Comparison of ENCODE assay signal across 26 mouse cellular contexts in genomic region chr17:6734746-6735441, GRCm38 (mm10). TPM values are rescaled to one million over a fixed set of nuclear protein-coding genes. Genes with fewer than 3 reads are reported as not detected.
DNase-seq lines count a peak whose midpoint lies in the region; ATAC-seq and TF ChIP-seq lines count a peak whose summit lies in the region.
"Had no signal": no experiment of that assay in that cellular context is flagged by ENCODE, and none has a peak within 500 bp of the region (broad histone marks: within the 10 kb centered on the region; RNA-seq: fewer than 3 reads in every experiment).

No protein-coding gene starts in this region.

- H3K9me3 ChIP-seq in heart, postnatal 0 days (replicated peaks; ENCODE audit: control insufficient read depth, low read length): no peaks in the 10 kb centered on the region
- no peaks in the 10 kb centered on the region for H3K9me3 ChIP-seq in kidney, embryonic 15.5 days (replicated peaks)
- H3K9me3 ChIP-seq in midbrain, embryonic 15.5 days: no peaks in the 10 kb centered on the region
- no peaks in the 10 kb centered on the region for H3K9me3 ChIP-seq in liver, embryonic 12.5 days (replicated peaks)
- H3K9me3 ChIP-seq: embryonic facial prominence, embryonic 10.5 days; limb, embryonic 12.5 days; liver, embryonic 15.5 days; megakaryocyte, embryonic 14.5 days; neural tube, embryonic 12.5 days had no signal

- no peak overlapping the region for H3K4me3 ChIP-seq in heart, postnatal 0 days (ENCODE audit: low read depth, low read length)
- no peak overlapping the region for H3K4me3 ChIP-seq in kidney, embryonic 15.5 days (replicated peaks)
- H3K4me3 ChIP-seq in midbrain, embryonic 15.5 days: no peak overlapping the region
- H3K4me3 ChIP-seq in liver, embryonic 12.5 days: no peak overlapping the region
- H3K4me3 ChIP-seq: embryonic facial prominence, embryonic 10.5 days; gastrocnemius, adult 2 months; layer of hippocampus, adult 2 months; left cerebral cortex, adult 2 months; limb, embryonic 12.5 days; liver, embryonic 15.5 days; megakaryocyte, embryonic 14.5 days; neural tube, embryonic 12.5 days had no signal

- TF ChIP-seq CTCF in heart, postnatal 0 days (IDR thresholded peaks at IDR 0.05; ENCODE audit: low read depth): no peak

- DNase-seq in heart, postnatal 0 days (ENCODE audit: low spot score): no peak
- no peak for DNase-seq in heart, postnatal 25 days (ENCODE audit: low spot score)
- peak; percentile 51 for DNase-seq in kidney, adult 9 months
- DNase-seq in ZHBTc4 (ENCODE audit: low read depth, low spot score): peak; percentile 7
- DNase-seq in kidney, postnatal 14 days: peak; percentile 20
- DNase-seq: adrenal gland, adult 8-10 months; cerebellum, adult 11-12 months; cerebellum, postnatal 36 days; forebrain, postnatal 0 days; gastrocnemius, adult 2 months; heart, adult 18-20 months; heart, postnatal 10 days; lung, postnatal 14 days; right cerebral cortex, postnatal 14 days; thymus, postnatal 36 days had no signal

- ATAC-seq in heart, postnatal 0 days (ENCODE audit: insufficient read depth, low read depth): peak; percentile 57; the same call in 1 of the 2 replicates
- ATAC-seq in kidney, embryonic 15.5 days (replicated peaks; ENCODE audit: low FRiP score): no peak
- no peak for ATAC-seq in midbrain, embryonic 15.5 days (replicated peaks)
- ATAC-seq in liver, embryonic 12.5 days: no peak
- ATAC-seq: forebrain, postnatal 0 days; inflammation-experienced regulatory T-cells, adult 6 months had no signal

- no peak overlapping the region for H3K4me2 ChIP-seq in heart, postnatal 0 days (ENCODE audit: low read depth, low read length)
- no peak overlapping the region for H3K4me2 ChIP-seq in kidney, embryonic 15.5 days
- H3K4me2 ChIP-seq in midbrain, embryonic 15.5 days: no peak overlapping the region
- H3K4me2 ChIP-seq in liver, embryonic 12.5 days: no peak overlapping the region
- H3K4me2 ChIP-seq: limb, embryonic 12.5 days; liver, embryonic 15.5 days; neural tube, embryonic 12.5 days had no signal

- H3K36me3 ChIP-seq in heart, postnatal 0 days (replicated peaks; ENCODE audit: control insufficient read depth, insufficient read depth, low read length): peaks cover 25% of the 10 kb centered on the region
- H3K36me3 ChIP-seq in kidney, embryonic 15.5 days: peaks cover 25% of the 10 kb centered on the region
- H3K36me3 ChIP-seq in midbrain, embryonic 15.5 days (replicated peaks): no peaks in the 10 kb centered on the region
- H3K36me3 ChIP-seq in liver, embryonic 12.5 days: peaks cover 26% of the 10 kb centered on the region

- no peaks in the 10 kb centered on the region for H3K27me3 ChIP-seq in heart, postnatal 0 days (ENCODE audit: control insufficient read depth, insufficient read depth, low read length)
- no peaks in the 10 kb centered on the region for H3K27me3 ChIP-seq in kidney, embryonic 15.5 days
- H3K27me3 ChIP-seq in midbrain, embryonic 15.5 days (replicated peaks): no peaks in the 10 kb centered on the region
- no peaks in the 10 kb centered on the region for H3K27me3 ChIP-seq in liver, embryonic 12.5 days (replicated peaks)
- H3K27me3 ChIP-seq: limb, embryonic 12.5 days; liver, embryonic 15.5 days; neural tube, embryonic 12.5 days had no signal

- peaks cover 7% of the 10 kb centered on the region; the same call in 1 of the 2 replicates for H3K4me1 ChIP-seq in heart, postnatal 0 days (ENCODE audit: control insufficient read depth, insufficient read depth)
- peaks cover 13% of the 10 kb centered on the region; the same call in 1 of the 2 replicates for H3K4me1 ChIP-seq in kidney, embryonic 15.5 days
- peaks cover 6% of the 10 kb centered on the region; the same call in 1 of the 2 replicates for H3K4me1 ChIP-seq in midbrain, embryonic 15.5 days
- no peaks in the 10 kb centered on the region for H3K4me1 ChIP-seq in liver, embryonic 12.5 days
- H3K4me1 ChIP-seq: liver, embryonic 15.5 days had no signal

- intact Hi-C loops in heart, postnatal 25 days (cut with DNase I): no loop called here

- H3K27ac ChIP-seq in heart, postnatal 0 days (ENCODE audit: low read depth): no peak overlapping the region; the same call in 1 of the 2 replicates
- no peak overlapping the region for H3K27ac ChIP-seq in kidney, embryonic 15.5 days
- H3K27ac ChIP-seq in midbrain, embryonic 15.5 days: no peak overlapping the region
- H3K27ac ChIP-seq in liver, embryonic 12.5 days: no peak overlapping the region
- H3K27ac ChIP-seq: embryonic facial prominence, embryonic 10.5 days; gastrocnemius, adult 2 months; layer of hippocampus, adult 2 months; left cerebral cortex, adult 2 months; limb, embryonic 12.5 days; liver, embryonic 15.5 days; neural tube, embryonic 12.5 days had no signal

- TF ChIP-seq EP300 in heart, postnatal 0 days (IDR thresholded peaks at IDR 0.05; ENCODE audit: low read depth): no peak

- 80% methylated on average over 12 of the region's 12 CpGs for WGBS in heart, postnatal 0 days
- WGBS in kidney, embryonic 15.5 days: 89% methylated on average over 12 of the region's 12 CpGs
- 94% methylated on average over 12 of the region's 12 CpGs for WGBS in midbrain, embryonic 15.5 days
- 83% methylated on average over 12 of the region's 12 CpGs for WGBS in liver, embryonic 12.5 days (ENCODE audit: insufficient replicate concordance)

- no peak overlapping the region for H3K9ac ChIP-seq in heart, postnatal 0 days (replicated peaks; ENCODE audit: low read depth, low read length)
- H3K9ac ChIP-seq in kidney, embryonic 15.5 days: no peak overlapping the region
- no peak overlapping the region for H3K9ac ChIP-seq in midbrain, embryonic 15.5 days
- H3K9ac ChIP-seq in liver, embryonic 12.5 days: no peak overlapping the region
- H3K9ac ChIP-seq: forebrain, postnatal 0 days; limb, embryonic 12.5 days; liver, embryonic 15.5 days; neural tube, embryonic 12.5 days had no signal

RNA-seq across cellular contexts. Expression of gene Ezr, which starts 47.7 kb away (rescaled TPM):
- 91.3 and 103 TPM in 2 replicates for total RNA-seq in heart, postnatal 0 days (2014; rRNA removed; ENCODE audit: low replicate concordance)
- polyA plus RNA-seq in heart, postnatal 0 days (2015; fragmentation: Nextera tagmentation; extraction: Ambion mirVana): 126 and 141 TPM in 2 replicates
- total RNA-seq in heart, postnatal 25 days (2021): 10 to 100 TPM; 39.3 to 43.6 TPM
- polyA plus RNA-seq in kidney, embryonic 15.5 days (2015; fragmentation: Nextera tagmentation; extraction: Ambion mirVana): 182 and 184 TPM in 2 replicates
- 32.5 and 39.6 TPM in 2 replicates for polyA plus RNA-seq in midbrain, embryonic 15.5 days (2015; fragmentation: Nextera tagmentation; extraction: Ambion mirVana)
- polyA plus RNA-seq in liver, embryonic 12.5 days (2016; fragmentation: Nextera tagmentation; extraction: Ambion mirVana): 67.9 and 72.4 TPM in 2 replicates

Comparison
In these comparisons a context has a peak if more than half of its experiments do, and no peak if none do; other contexts are left out.
1. DNase-seq: peak in kidney, adult 9 months (single experiment), ZHBTc4 (single experiment) and kidney, postnatal 14 days (single experiment); none in heart, postnatal 0 days (single experiment) and heart, postnatal 25 days (single experiment).